In genomic region chr5:119673716-119674605, GRCm38 (mm10) we compare ENCODE assay signal across 11 mouse cellular contexts. TPM values are rescaled to one million over a fixed set of nuclear protein-coding genes. Genes with fewer than 3 reads are reported as not detected.
DNase-seq lines count a peak whose midpoint lies in the region; ATAC-seq and TF ChIP-seq lines count a peak whose summit lies in the region.
"Had no signal": no experiment of that assay in that cellular context is flagged by ENCODE, and none has a peak within 500 bp of the region (broad histone marks: within the 10 kb centered on the region; RNA-seq: fewer than 3 reads in every experiment).

No protein-coding gene starts in this region.

- H3K4me3 ChIP-seq in erythroblast, embryonic 14.5 days (replicated peaks) = peak overlapping the region; percentile 52
- peak overlapping the region; percentile 51 for H3K4me3 ChIP-seq in liver, adult 2 months (ENCODE audit: insufficient read depth, low read depth, low read length)
- H3K4me3 ChIP-seq in hindbrain, postnatal 0 days (ENCODE audit: low read length) = peak overlapping the region; percentile 31; the same call in 1 of the 2 replicates
- H3K4me3 ChIP-seq in neural tube, embryonic 12.5 days = peak overlapping the region; percentile 13; the same call in 1 of the 2 replicates

- H3K27ac ChIP-seq in liver, adult 2 months (replicated peaks; ENCODE audit: insufficient read depth, low read depth, low read length) = peak overlapping the region; percentile 61; the same call in 1 of the 2 replicates
- H3K27ac ChIP-seq in hindbrain, postnatal 0 days = no peak overlapping the region
- H3K27ac ChIP-seq in neural tube, embryonic 12.5 days = no peak overlapping the region

- H3K36me3 ChIP-seq in erythroblast, embryonic 14.5 days (ENCODE audit: control insufficient read depth) = no peaks in the 10 kb centered on the region
- peaks cover 21% of the 10 kb centered on the region for H3K36me3 ChIP-seq in liver, adult 2 months (ENCODE audit: control insufficient read depth, insufficient read depth, low read length)
- H3K36me3 ChIP-seq in hindbrain, postnatal 0 days (ENCODE audit: insufficient read depth, low read length) = no peaks in the 10 kb centered on the region
- H3K36me3 ChIP-seq in neural tube, embryonic 12.5 days = no peaks in the 10 kb centered on the region

- 18% methylated on average over 22 of the region's 22 CpGs for WGBS in liver, adult 2 months
- 6% methylated on average over 22 of the region's 22 CpGs for WGBS in hindbrain, postnatal 0 days
- 3% methylated on average over 22 of the region's 22 CpGs for WGBS in neural tube, embryonic 12.5 days

- TF ChIP-seq POLR2A in liver, adult 2 months (IDR thresholded peaks at IDR 0.05; ENCODE audit: extremely low read depth, insufficient read depth, low read length) = no peak

- ATAC-seq in erythroblast, adult 5-6 weeks (replicated peaks; ENCODE audit: low FRiP score, poor library complexity, severe bottlenecking) = no peak
- ATAC-seq in hindbrain, postnatal 0 days = no peak
- no peak for ATAC-seq in neural tube, embryonic 12.5 days (ENCODE audit: low FRiP score, low read depth)
- ATAC-seq: activated CD4-positive, CD25-positive, alpha-beta regulatory T cell, adult 4 months had no signal

- no peaks in the 10 kb centered on the region for H3K9me3 ChIP-seq in erythroblast, embryonic 14.5 days (ENCODE audit: control insufficient read depth, low read length)
- H3K9me3 ChIP-seq in hindbrain, postnatal 0 days (ENCODE audit: low read length) = no peaks in the 10 kb centered on the region
- H3K9me3 ChIP-seq in neural tube, embryonic 12.5 days = no peaks in the 10 kb centered on the region

- 0 out of 2 replicates have a peak, but pooled peaks cover 3% of the 10 kb centered on the region for H3K79me2 ChIP-seq in liver, adult 2 months (ENCODE audit: control insufficient read depth, insufficient read depth, low read length)

- H3K4me1 ChIP-seq in erythroblast, embryonic 14.5 days (ENCODE audit: control insufficient read depth) = no peaks in the 10 kb centered on the region
- H3K4me1 ChIP-seq in liver, adult 2 months (ENCODE audit: control insufficient read depth, insufficient read depth, low read length) = no peaks in the 10 kb centered on the region
- no peaks in the 10 kb centered on the region for H3K4me1 ChIP-seq in hindbrain, postnatal 0 days (ENCODE audit: insufficient read depth, low read length)
- peaks cover 16% of the 10 kb centered on the region; the same call in 1 of the 2 replicates for H3K4me1 ChIP-seq in neural tube, embryonic 12.5 days

- DNase-seq in liver, adult 2 months (ENCODE audit: extremely low read depth, low read depth, low spot score) = peak; percentile 43
- DNase-seq in liver = no peak
- no peak for DNase-seq in hindbrain, postnatal 0 days (ENCODE audit: low spot score)
- DNase-seq in natural killer cell, adult 2 months (ENCODE audit: low spot score in 2 of 2) = no peak
- no peak for DNase-seq in cerebellum, postnatal 14 days
- DNase-seq: kidney, postnatal 36 days had no signal

- H3K27me3 ChIP-seq in erythroblast, embryonic 14.5 days (ENCODE audit: control insufficient read depth) = peaks cover 73% of the 10 kb centered on the region
- no peaks in the 10 kb centered on the region for H3K27me3 ChIP-seq in liver, adult 2 months (ENCODE audit: control insufficient read depth, insufficient read depth, low read length)
- H3K27me3 ChIP-seq in hindbrain, postnatal 0 days (ENCODE audit: insufficient read depth, low read length) = peaks cover 88% of the 10 kb centered on the region
- peaks cover 98% of the 10 kb centered on the region for H3K27me3 ChIP-seq in neural tube, embryonic 12.5 days (replicated peaks)

- H3K9ac ChIP-seq in liver, adult 2 months (ENCODE audit: low read depth, low read length) = peak overlapping the region; percentile 63
- H3K9ac ChIP-seq in hindbrain, postnatal 0 days (replicated peaks; ENCODE audit: low read length) = no peak overlapping the region
- no peak overlapping the region for H3K9ac ChIP-seq in neural tube, embryonic 12.5 days

- peak overlapping the region; percentile 19 for H3K4me2 ChIP-seq in hindbrain, postnatal 0 days (ENCODE audit: low read depth, low read length)
- peak overlapping the region; percentile 60 for H3K4me2 ChIP-seq in neural tube, embryonic 12.5 days (replicated peaks)

- no peak for TF ChIP-seq CTCF in liver, adult 2 months (IDR thresholded peaks at IDR 0.05; ENCODE audit: low read depth, low read length)
- no peak for TF ChIP-seq CTCF in hindbrain, postnatal 0 days (IDR thresholded peaks at IDR 0.05; ENCODE audit: low read depth)

RNA-seq across cellular contexts. Expression of gene Tbx3, which starts 3.5 kb away (rescaled TPM):
- not detected in 2 replicates for polyA plus RNA-seq in erythroblast, embryonic 14.5 days (2012)
- total RNA-seq in erythroblast, adult 5-6 weeks (2015; ENCODE audit: low replicate concordance) = not detected in 2 replicates
- total RNA-seq in erythroblast, adult 5-6 weeks (2017; ENCODE audit: low replicate concordance) = not detected in 2 replicates
- total RNA-seq in liver, adult 2 months (2014; rRNA removed) = 7.7 and 8.2 TPM in 2 replicates
- 25.0 and 32.4 TPM in 2 replicates for polyA plus RNA-seq in liver, adult 2 months (2012; rRNA removed)
- 1.3 and 6.7 TPM in 2 replicates for total RNA-seq in hindbrain, postnatal 0 days (2014; rRNA removed)
- polyA plus RNA-seq in hindbrain, postnatal 0 days (2015; fragmentation: Nextera tagmentation; extraction: Ambion mirVana) = 2.4 and 2.9 TPM in 2 replicates
- polyA plus RNA-seq in neural tube, embryonic 12.5 days (2016; fragmentation: Nextera tagmentation; extraction: Ambion mirVana) = 8.6 and 11.0 TPM in 2 replicates
- total RNA-seq: monocyte, adult 5-6 weeks had no signal
- polyA plus RNA-seq: activated CD4-positive, CD25-positive, alpha-beta regulatory T cell, adult 4 months had no signal
